Mouse (Mus musculus) olfactory bulb, adult 2 months (tissue): ENCODE results near the gene Ccl17.

Experiments used
- CTCF ChIP-seq: fragments of 200-500 bp; IDR thresholded peaks from 2 replicates; pipeline ENCODE4 v1.5.1; 2012; ENCODE audit warnings: low read depth, mild to moderate bottlenecking, low read length, moderate library complexity; ENCODE audit not compliant: insufficient read depth
- POLR2A ChIP-seq: fragments of 200-500 bp; IDR thresholded peaks from 2 replicates; pipeline ENCODE4 v1.6.1; 2012; ENCODE audit warnings: mild to moderate bottlenecking, low read depth, low read length, moderate library complexity; ENCODE audit not compliant: insufficient read depth

DNA sequence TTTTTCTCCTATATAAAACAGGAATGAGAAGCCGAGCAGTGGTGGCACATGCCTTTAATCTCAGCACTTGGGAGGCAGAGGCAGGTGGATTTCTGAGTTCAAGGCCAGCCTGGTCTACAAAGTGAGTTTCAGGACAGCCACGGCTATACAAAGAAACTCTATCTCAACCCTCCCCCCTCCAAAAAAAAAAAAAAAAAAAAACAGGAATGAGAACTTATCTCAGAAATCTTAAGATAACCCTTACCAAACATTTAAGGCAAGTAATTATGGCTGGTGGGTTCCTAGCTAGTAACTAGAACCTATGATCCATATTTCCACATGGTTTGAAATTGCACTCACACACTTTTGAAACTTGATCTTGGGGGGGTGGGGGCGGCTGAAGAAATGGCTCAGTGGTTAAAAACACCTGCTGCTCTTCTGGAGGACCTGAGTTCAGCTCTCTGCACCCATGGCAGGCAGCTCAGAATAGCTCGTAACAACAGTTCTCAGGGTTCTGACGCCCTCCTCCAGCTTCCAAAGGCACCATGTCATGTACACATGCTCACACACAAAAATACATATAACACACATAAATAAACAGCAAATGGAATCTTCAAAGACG lies 24.2 kb upstream of the Ccl17 start:
- no peak for TF ChIP-seq CTCF
- no peak for TF ChIP-seq POLR2A
